Mouse (Mus musculus) C2C12 (cell line): Measurements from ENCODE around the gene Trappc12.

Experiments used
- CEBPB ChIP-seq: IDR thresholded peaks from one replicate; pipeline ENCODE4 v1.6.1; 2011; ENCODE audit warnings: low read depth, mild to moderate bottlenecking, control low read depth, moderate library complexity
- CTCF ChIP-seq: IDR thresholded peaks from one replicate; pipeline ENCODE4 v1.5.1; 2011; ENCODE audit not compliant: control insufficient read depth, insufficient read depth, insufficient read length
- FOSL1 ChIP-seq: IDR thresholded peaks from one replicate; pipeline ENCODE4 v1.8.0; 2011; ENCODE audit warnings: mild to moderate bottlenecking, low read length; ENCODE audit not compliant: poor library complexity, insufficient read depth, severe bottlenecking
- MAX ChIP-seq: IDR thresholded peaks from one replicate; pipeline ENCODE4 v1.6.1; 2011; ENCODE audit warnings: mild to moderate bottlenecking, control low read depth
- MYOD1 ChIP-seq: IDR thresholded peaks from one replicate; pipeline ENCODE4 v1.6.1; 2011; ENCODE audit warnings: low read depth; ENCODE audit not compliant: control insufficient read depth, insufficient read length
- MYOG ChIP-seq: IDR thresholded peaks from one replicate; pipeline ENCODE4 v1.6.1; 2011; ENCODE audit not compliant: control insufficient read depth, insufficient read length; ENCODE audit errors: extremely low read depth
- USF1 ChIP-seq: IDR thresholded peaks from one replicate; pipeline ENCODE4 v1.6.1; 2011; ENCODE audit warnings: low read depth, mild to moderate bottlenecking, control low read depth, moderate library complexity

DNA sequence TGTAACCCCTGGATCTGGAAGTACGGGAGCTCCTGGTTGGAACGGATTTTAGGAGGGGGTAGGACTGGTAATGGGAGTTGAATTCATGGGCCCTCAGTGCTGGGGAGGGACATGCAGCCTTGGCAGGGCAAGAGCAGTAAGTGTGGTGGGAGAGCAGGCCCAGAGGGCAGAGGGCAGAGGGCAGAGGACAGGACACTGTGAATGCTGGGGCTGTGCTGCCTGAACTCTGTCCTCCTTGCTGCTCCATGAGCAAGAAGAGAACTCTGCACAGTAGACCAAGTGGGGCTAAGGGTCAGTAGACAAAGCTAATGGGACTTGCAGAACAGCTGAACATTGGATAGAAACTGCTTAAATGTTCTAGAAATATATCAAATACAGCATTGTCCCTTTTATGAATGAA, 32.2 kb downstream of the Trappc12 start:
- no peak for TF ChIP-seq CTCF
- no peak for TF ChIP-seq MYOG
- TF ChIP-seq MAX, result no peak
- no peak for TF ChIP-seq MYOD1
- TF ChIP-seq USF1, result no peak
- TF ChIP-seq CEBPB, result no peak
- no peak for TF ChIP-seq FOSL1
